Mouse (Mus musculus) left cerebral cortex, adult 11 months (tissue): ENCODE measurements at regions not wholly inside any gene's neighbourhood (a gene's known extent, or its start where the extent isn't known, plus 50 kb on each side); places are given as distances from the start of the nearest gene placed in this dataset.
A peak's percentile ranks its signal among the peaks of the same experiment; 100 is the strongest.

Experiments used
- DNase-seq: peaks from one replicate; pipeline ENCODE4 v3.0.0; 2022; ENCODE audit warnings: low spot score

DNA sequence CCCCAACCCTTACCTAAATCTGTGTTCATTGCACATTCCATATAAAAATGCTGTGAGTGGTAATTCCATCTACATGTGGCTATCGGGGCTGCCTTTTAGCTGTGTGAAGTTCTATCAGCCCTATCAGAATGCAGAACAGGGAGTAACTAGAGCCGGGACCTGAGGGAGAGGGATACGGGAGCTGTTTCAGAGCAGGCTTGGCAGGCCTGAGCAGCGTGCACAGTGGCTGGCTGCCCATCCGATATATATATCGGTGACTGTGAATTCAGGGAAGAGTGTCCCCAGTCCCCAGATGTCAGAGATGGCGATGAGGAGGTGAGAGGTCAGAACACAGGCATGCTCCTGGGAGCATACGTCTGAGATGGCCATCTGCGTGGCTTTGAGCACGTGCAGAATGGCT is 79.0 kb downstream of the Arl4c start:
- DNase-seq, result no peak

GRCm38 (mm10) chr1:88622356-88622755 is 79.7 kb downstream of the Arl4c start:
- no peak for DNase-seq

DNA sequence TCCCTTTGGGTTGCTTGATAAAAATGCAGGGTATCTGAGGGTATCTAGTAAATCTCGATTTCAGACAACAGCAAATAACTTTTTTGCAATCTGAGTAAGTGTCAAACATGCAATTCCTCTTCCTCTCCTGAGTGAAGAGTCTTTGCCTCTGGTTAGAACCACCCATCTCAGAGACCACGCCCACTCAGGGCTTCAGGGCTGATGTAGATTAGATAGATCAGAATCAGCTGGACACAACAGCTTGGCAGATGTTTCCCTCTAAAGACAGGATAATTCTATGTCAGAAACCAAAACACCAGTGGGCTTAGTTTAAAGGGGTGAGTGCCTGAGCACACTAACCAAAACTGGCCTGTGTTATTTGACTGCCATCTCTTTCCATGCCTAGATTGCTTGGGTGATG is 80.8 kb downstream of the Arl4c start:
- DNase-seq, result no peak

GRCm38 (mm10) chr1:88613007-88613406 is 89.0 kb downstream of the Arl4c start:
- no peak for DNase-seq

DNA sequence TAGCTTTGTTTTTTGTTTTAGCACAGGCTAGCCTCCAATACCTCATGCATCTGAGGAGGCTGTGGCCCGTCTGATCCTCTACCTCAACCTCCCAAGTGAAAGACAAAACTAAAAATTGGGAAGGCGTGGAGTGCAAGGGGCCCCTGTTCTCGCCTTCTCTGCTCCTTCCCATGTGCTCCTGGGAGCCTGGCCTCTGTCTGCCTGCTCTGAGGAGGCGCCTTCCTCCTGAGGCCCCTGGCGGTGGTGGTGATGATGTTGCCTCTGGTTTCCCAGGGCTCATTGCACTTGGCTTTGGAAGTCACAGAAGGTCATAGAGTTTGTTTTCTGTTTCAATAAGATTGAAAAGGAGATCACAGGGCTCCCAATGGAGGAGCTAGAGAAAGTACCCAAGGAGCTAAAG is 90.8 kb downstream of the Arl4c start:
- no peak for DNase-seq

DNA sequence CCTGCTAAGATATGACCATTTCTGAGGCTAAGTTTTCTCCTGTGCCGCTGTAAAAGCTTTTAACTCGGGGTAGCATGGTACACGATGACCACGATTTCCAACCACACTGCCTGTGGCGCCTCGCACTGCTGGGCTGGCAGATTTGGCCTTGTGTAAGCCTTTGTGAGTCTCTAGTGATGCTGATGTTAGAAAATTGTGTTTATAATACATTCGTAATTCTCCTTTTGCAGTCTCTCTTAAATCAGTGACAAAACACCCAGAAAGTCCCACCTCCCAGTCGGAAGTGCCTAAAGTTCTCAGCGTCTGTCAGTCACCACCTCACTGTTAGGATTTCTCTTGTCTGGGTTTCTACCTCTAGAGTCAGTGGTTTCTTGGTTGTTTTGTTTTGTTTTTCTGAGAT is 91.2 kb downstream of the Arl4c start:
- DNase-seq, result no peak

GRCm38 (mm10) chr1:88608826-88609225 is 93.2 kb downstream of the Arl4c start:
- DNase-seq, result no peak

DNA sequence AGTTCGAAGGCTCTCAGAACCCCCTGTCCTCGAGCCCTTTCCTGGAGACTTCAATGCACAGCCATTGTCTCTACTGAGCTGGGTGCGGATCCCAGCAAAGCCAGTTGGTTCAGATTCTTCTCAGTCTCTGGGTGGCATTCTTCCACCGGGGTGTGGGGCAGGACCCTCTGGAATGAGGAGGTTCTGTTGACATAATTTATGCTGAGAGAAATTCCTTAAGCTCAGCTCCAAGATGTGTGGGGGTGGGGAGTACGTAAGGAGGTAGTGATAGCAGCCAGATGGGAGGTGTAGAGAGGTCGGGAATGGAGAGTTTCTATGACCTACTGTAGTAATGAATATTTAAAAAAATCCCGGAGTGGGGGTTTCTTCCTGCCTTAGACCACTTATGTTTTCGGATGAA is 93.8 kb downstream of the Arl4c start:
- DNase-seq, result no peak

- no peak for DNase-seq
These were observed 95.8 kb upstream of the Glrp1 start for GRCm38 (mm10) chr1:88605616-88606190.

DNA sequence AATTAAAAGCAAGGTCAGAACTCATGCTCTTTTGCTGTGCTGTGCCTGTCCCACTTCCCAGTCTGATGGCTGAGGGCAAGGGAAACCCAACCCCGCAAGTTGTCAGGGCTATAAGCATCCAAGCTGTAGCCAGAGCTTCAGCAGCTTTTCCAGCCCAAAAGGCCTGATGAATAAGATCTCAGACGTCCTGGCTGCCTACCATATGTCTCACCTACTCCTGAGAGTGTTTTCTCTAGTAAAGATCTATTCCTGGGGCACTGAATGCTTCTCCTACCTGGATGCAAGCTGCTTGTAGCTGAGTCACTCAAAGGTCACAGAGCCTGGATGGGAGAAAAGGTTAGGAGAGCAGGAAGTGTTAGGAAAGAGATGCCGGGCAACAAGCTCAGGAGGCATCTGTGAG is 92.4 kb upstream of the Glrp1 start:
- DNase-seq, result no peak

DNA sequence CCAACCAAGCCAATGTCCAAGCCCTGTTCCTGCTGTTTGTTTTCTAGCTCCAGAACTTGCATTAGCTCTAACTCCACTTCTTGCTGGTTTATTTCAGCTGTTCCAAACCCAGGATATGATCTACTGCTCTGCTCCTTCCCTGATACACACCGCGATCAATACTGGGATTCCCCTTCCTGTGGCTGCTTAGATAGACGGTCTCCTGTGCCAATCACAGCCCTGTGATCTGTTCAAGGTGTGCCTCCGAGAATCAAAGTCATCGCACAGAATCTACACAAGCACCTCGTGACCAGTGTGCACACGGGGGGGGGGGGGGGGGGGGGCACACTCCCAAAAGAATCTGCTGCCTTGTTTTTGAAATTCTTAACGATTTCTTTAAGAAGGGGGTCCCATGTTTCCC is 91.9 kb upstream of the Glrp1 start:
- DNase-seq, result no peak

DNA sequence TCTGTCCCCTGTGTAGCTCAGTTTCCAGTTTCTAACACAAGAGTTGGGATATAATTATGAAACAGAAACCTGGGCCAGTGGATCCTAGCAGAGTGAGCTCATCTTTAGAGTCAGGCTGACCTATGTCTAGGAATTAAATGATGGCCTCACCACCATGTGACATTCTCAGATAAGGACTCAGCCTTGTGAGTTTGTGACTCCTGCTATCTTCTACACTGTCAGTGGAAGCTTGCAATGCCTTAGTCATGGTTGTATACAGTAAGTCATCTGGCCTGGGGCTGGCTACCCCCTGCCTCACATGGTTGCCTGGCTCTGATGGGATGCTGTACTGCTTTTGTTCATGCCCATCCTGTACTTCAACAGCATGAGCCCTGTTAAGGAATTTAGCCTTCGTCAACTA is 90.3 kb upstream of the Glrp1 start:
- no peak for DNase-seq

DNA sequence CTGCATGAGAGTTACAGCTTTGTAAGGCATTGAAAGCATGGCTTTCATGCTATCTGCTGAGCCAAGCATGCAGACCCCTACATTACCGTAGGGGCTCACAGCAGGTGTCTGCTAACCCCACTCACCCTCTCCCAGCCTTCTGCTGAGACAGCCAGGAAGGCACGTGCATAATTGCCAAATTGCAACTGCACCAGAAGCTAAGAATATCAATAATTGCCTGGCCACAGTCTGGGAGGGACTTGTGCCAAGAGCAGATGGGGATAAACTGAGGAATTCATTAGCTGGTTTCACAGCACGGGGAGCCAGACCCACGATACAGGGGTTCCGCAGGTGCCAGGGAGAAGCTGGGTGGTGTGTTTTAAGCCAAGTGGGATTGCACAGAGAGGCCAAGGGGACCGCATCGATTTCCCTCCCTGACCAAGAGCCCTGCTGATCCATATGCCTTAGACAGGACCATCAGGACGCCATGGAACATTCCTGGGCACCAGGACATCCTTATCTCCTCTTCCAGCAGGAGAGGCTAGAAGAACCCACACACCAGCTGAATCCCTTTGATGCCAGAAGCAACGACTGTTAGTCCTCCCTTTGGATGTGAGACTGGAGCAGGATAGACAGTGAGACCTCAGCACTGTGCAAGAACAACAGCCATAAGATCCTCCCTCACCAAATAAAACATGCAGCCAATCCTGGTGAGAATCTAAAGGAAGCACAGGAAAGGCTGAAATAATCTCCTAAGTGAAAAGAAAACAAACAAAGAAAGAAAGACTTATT is 84.8 kb upstream of the Glrp1 start:
- no peak for DNase-seq

DNA sequence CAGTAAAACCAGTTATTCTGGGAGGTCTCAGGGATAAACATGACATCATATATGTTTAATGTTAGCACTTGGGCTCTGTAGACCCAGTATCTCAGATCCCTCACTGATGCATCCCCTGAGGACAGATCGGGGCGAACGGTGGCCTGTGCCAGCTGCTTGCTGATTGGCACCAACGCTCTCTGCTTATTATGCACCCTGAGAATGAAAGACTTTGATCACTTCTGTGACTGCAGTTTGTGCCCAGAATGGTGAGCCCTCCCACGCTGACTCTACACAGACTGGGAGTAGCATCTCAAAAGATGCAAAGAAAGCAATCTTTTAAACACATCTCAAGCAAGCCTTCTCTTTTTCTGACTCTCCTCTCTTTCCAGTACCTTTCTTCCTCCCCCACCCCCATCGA is 82.2 kb upstream of the Glrp1 start:
- no peak for DNase-seq

DNA sequence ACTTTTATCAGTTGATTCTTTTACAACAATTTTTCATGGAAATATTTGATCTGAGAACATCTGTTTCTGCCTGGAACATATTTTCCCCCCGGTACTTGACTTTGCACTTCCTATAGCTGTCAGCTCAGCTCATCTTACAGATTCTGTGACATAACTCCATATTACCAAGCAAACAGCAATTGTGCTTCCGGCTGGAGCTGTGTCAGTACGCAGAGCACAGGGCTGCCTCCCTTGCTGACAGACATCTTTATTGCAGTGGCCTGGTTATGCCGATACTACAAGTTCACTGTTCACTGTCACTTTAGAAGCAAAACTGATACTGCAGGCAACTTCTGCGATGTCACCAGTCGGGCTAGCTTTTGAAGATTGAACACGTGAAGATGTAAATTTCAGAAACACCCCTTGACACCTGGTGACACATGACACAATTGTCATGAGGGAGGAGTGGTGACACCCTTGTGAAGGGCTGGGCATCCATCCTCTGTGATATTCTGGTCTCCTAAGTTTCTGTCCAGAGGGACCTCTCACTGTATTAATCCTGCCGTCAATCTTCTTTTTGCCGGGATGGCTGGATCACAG is 81.0 kb upstream of the Glrp1 start:
- no peak for DNase-seq

DNA sequence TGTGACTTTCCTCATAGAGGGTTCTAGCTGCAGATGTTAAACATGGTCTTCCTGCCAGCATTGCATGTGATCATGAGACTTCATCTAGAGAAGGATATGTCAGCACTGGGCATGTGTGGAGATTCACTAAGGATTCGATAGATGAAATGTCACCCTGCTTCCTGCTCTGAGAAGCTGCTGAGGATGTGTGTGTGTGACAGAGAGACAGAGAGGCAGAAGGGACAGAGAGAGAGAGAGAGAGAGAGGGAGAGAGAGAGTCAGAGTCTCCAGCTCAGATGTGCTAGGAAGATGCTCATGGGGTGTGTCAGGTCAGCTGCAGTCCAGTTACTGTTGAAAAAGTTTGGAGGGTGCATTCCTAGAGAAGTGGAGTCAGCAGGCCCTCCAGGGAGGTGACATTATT is 78.9 kb upstream of the Glrp1 start:
- DNase-seq, result no peak

DNA sequence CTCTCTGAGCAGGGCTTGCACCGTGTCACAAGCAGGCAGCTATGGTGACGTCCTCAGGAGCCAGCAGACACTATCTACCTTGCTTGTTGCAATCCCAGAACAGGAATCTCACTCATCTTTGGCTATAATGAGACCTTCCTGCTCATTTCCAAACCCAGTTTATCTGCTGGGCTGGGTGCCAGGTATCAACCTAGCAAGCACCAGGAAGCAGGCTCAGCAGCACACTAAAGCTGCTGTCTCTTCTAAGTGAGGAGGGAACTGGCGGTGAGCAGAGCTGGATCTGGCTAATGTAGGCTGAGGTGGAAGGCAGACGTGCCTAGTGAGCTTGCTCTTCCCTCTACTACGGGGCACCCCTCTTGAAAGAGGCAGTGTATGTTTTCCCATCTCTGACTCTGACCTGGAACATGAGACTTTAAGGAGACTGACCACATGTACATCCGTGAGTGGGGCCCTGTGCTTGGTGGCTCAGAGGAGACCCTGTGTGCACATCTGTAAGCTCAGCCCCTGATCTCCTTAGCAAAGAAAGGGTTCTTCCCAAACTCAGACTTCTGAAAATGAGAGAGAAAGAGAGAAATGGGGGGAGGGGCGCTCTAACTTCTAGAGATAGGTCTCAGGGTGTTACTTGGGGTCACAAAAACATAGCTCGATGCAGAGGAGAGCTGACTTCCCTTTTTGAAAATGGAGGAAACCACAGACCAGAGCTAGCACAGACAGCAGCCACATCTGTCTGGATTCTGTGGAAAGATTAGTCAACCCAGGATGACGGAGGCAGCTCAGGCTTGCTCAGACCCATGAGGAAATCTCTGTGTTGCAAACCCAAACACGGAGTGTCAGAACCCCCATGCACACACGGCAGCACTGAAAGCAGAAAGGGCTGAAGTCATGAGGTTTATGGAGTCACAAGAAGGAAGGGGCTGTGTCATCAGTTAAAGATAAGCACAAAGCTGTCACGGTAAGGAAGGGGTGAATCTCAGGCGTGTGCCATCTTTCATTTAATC is 77.3 kb upstream of the Glrp1 start:
- DNase-seq, result peak; percentile 29

GRCm38 (mm10) chr1:88586128-88586527 is 76.3 kb upstream of the Glrp1 start:
- DNase-seq, result no peak

DNA sequence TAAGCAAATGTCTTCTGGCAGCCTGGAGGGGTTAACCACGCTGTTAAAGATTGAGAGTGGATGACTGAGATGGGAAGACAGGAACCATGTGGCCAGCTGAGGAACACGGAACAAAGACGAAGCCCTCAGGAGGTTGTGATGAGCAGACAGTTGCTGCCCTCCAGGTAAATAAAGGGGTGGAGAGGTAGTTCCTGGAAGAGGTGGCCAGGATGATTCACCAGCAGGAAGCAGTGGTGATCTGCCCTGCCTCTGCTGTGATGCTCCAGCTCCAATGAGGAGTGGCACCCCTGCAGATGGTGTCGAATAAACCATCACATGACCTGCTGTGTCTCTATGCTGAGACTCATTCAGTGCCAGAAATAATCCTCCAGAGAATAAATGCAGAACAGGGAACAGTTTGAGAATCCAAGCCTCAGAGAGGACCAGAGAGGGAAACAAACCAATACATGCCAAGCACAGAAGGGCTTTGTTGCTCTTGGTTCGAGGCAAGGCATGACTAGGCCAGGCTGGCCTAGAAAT is 74.7 kb upstream of the Glrp1 start:
- DNase-seq, result no peak

DNA sequence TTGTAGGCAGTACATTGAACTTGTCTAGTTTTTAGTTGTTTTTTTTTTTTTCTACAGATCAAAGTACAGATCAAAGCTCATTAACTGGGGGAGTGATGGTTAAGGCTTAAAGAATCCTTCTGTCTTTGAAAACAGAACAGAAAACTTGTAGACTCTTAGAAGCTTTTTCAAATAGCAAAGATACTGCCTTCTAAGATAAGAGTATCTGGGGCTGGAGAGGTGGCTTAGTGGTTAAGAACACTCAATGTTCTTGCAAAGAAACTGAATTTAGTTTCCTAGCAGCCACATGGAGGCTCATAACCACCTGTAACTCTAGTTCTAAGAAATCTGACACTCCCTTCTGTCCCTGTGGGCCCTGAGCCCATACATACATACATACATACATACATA is 68.4 kb upstream of the Glrp1 start:
- no peak for DNase-seq

DNA sequence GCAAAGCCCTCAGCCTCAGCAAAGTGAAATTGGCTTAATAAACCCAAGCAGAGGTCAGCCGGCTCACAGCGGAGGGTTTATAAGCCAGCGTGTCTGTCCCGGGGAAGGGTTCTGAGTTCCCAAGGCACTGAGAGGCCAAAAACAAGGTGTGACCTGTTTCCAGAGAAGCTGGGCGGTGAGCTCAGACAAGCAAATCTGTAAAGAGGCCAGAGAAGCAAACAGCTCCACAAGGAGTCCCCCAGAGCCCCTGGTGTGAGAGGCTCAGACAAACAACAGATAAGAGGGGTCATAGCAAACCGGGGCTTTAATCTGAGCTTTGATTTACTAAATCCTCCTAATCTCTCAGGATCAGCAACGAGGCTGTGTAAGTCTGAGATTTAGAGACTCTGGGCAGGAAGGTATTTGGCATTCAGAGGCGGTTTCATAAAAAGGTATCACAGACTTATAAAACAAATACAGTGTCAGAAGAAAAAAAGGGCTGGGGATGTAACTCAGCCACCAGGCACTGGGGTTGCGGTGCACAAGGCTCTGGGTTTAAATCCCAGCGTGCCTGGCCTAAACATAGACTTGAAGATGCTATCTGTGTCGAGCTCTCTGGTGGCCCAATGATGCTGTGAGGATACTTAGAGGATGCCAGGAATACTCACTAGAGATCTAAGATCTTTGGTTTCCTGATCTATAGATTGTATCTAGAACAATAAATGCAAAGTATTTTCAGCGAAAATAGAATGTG is 67.8 kb upstream of the Glrp1 start:
- DNase-seq, result no peak
